Mouse (Mus musculus): ENCODE measurements around the gene Slc27a2.

- no peak for TF ChIP-seq CTCF (IDR thresholded peaks at IDR 0.05; ENCODE audit: insufficient read depth, low read length)
- no peak for TF ChIP-seq POLR2A (IDR thresholded peaks at IDR 0.05; ENCODE audit: borderline replicate concordance, extremely low read depth, low read depth, low read length)
These were observed 54.0 kb downstream of the Slc27a2 start for GRCm38 (mm10) chr2:126606061-126606687.

All from lung, adult 2 months (tissue).